Mouse (Mus musculus): ENCODE measurements around the gene Gga1.

The Gga1 gene

DNA sequence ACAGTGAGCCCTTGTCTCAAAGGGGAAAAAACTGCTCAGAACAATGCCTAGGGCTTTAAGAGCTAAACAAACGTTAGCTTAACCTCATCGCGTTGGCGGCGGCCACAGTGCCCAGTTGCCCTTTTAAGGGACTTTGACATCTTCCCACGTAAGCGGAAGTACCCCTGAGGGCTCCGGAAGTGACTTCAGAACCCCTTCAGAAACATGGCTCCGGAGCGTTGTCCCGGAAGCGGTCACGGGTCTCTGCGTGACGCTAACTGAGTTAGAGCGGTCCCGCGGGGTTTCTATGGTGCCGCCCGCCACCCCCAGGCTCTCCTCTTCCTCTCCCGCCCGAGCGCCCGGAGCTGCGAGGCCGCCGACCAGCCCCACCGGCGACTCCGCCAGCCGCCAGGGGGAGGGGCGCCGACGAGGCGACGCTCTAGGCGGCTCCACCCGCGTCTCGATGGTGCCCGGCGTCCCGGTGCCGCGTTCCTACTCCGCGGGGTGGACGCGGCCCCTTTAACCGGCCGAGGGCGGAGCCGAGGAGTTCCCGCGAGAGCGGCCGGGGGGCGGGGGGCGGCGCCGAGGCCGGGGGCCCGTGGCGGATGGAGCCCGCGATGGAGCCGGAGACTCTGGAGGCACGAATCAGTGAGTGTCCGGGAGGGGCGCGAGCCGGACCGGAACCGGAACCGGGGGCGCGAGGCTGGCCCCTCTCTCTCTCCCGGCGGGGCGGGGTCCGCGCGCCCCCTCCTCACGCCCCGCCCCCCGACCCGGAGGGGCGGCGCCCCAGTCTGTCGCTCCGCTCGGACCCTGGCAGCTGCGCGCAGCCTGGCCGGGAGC is at the start of gene Gga1:
Gene Gga1, plus strand, starts transcription at position 200 of the 819 bp plus-strand sequence.
- peak; percentile 97 for DNase-seq

DNA sequence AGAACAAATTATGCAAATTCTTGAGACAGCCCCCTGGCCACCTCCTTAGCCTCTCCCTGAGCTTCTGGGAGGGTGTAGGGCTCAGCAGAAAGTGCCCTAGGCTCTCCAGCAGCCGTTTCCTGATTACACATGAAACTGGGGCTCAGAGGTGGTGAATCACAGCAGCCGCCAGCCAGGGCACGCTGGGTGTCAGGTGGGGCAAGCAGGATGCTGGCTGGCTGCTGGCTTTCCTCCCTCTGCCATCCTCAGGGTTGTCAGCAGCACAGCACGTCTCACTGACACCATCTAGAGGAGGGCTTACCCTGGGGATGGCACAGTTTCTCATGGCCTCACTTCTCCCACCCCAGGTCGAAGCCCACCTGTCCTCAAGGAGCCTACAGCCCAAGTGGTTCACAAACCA is 48.7 kb upstream of the Gga1 start:
- no peak for DNase-seq

DNA sequence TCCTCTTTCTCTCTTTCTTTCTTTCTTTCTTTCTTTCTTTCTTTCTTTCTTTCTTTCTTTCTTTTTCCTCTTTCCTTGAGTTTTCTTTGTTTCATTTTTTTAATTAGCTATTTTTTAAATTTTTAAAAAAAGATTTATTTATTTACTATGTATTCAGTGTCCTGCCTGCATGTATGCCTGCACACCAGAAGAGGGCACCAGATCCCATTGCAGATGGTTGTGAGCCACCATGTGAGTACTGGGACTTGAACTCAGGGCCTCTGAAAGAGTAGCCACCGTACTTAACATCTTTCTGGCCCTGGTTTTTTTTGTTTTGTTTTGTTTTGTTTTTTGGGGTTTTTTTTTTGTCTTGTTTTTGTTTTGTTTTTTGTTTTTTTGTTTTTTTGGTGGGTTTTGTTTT is 47.4 kb upstream of the Gga1 start:
- DNase-seq: no peak

DNA sequence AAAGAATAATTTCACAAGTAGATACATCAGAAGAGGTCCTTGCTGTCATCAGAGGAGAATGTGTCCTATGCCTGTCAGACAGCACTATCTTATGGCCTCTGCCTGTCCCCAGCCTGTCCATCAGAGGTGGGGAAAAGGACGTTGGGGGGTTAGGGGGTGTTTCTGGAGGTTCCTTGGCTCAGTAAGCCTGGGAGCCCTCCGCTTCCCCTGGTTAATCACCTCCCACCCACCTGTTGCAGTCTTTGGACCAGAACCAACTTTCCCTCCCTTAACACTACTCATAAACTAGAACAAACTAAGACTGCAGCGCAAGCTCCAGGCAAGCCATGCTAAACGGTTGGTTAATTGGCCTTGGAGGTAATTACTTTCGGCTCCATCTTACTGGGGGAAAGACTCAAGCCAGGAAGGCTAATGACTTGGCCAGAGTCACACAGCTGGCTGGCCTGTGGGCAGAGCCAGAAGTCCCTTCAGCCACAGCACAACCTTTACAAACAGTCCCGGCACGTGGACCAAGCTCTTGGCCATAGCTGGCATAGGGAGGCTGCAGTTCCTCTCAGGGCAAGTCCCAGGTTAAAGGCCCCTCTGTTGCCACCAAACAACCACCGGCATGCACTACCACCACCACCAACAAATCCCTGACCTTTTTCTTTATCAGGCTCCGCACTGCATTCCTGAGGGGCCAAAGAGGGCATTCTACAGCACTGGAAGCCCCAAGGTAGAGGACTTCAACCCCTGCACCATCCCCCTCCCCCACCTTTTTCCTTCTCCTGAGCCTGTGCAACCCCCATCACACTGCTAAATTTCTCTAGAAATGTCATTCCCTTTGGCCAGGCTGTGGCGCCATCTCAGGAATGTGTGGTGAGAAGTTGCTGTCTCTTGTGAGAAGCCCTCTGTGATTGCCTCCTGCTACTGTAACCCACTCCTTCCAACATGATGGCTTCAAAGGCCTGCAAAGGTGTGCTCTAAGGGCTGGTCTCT is 46.0 kb upstream of the Gga1 start:
- no peak for DNase-seq

DNA sequence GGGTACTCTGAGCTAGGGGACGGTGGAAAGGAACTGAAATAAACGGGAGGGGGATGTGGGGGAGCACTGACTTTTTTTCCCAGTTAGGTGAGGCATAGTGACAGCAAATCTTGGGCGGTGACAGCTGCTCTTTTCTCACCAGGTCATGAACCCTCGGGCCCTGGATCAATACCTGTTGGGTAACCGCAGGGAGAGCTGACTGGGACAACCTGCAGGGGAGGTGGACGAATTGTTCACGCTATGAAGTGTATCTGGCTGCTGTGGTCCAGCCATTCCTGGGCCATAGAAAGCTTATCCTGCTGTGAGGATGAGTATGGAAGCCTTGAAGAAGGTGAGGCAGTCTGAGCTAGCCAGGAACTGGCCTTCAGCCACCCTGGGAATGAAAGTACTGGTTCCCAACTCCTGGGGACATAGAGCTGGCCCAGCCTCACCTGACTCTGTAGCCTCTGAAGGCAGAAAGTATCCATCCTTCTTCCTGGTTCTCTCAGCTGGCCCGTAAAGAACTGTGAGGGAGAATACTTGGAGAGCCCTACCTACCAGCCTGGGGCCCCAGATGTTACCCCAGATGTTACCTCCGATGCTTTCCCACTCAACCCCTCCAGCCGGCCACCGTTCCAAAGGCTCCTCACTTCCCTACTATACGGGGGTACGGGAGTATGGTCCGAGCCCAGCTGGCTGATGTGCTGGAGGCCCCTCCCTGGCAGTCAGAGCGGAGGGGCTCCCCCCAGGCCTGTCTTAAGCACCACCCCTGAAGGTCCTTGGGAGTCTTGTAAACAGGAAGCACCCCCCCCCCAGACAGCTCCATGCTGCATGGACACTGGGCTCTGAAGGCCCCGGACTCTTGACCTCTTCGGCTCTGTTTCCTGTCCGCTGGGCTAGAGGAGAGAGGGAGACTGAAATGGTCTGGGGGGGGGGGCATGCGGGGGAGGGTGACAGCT is 45.0 kb upstream of the Gga1 start:
- DNase-seq: no peak

DNA sequence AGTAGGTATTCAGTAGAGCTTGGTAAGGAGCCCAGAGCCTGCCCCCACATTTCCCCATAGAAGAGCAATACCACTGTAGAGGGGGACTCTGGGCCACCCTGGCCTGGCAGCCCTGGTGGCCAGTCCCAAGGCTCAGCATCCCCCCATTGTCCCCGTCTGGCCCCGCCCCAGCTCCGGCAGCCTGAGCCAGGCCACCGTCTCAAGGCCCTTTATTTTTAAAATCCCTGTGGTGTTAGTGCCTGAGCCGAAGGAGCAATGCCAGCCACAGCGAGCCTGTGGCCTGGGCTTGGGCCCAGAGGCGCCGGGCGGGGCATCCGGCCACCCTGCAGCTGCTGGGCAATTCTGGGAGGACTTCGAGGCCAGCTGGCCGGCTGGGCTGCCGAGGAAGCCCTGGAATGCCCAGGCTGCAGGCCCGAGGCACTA is 44.3 kb upstream of the Gga1 start:
- peak; percentile 87 for DNase-seq

DNA sequence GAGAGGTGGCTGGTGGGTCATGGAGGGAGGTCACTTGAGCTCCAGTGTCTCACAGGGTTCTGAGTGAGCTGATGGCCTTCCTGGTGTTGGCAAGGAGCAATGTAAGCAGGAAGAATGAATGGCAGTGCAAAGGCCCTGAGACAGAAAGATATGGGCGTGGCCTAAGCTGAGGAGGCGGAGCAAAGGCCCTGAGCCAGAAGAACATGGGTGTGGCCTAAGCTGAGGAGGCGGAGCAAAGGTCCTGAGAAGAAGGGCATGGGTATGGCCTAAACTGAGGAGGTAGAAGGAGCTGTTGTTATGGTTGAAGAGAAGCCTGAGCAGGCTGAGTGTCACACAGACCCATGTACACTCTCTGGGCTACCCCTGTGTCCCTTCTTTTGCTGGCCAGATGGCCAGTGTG is 43.4 kb upstream of the Gga1 start:
- no peak for DNase-seq

DNA sequence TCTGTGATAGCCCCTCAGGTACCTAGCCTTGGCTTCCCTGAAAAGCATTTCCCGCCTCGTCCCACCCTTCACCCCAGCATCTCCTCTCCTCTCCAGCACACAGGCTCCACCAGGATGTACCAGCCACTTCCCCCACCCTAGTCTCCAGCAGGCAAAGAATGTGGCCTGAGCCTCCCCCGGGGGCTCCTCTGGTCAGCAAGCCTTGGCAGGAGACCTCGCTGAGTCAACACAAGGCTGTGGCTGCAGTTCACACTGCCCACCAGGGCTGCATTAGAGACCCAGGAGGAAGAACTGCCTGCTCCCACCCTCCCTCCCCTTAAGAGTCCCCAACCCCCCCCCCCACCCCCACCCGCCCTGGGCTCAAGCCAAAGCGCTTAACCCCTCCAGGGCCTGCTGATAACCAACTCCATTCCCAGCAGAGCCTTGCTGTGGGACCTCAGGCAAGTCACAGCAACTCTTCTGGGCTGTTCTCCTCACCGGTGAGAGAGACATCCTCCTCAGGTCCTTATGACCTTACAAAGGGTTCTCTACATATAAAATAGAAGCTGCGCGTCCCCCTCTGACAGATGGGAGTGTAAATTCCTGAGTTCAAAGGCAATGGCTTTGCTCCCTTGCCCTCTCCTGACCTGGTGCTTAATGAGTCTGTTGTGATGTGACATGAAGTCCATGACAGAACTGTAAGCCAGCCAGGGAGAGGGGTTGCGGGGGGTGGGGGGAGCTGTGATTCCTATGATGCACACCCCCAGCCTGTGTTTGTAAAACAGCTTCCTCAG is 42.6 kb upstream of the Gga1 start:
- no peak for DNase-seq

DNA sequence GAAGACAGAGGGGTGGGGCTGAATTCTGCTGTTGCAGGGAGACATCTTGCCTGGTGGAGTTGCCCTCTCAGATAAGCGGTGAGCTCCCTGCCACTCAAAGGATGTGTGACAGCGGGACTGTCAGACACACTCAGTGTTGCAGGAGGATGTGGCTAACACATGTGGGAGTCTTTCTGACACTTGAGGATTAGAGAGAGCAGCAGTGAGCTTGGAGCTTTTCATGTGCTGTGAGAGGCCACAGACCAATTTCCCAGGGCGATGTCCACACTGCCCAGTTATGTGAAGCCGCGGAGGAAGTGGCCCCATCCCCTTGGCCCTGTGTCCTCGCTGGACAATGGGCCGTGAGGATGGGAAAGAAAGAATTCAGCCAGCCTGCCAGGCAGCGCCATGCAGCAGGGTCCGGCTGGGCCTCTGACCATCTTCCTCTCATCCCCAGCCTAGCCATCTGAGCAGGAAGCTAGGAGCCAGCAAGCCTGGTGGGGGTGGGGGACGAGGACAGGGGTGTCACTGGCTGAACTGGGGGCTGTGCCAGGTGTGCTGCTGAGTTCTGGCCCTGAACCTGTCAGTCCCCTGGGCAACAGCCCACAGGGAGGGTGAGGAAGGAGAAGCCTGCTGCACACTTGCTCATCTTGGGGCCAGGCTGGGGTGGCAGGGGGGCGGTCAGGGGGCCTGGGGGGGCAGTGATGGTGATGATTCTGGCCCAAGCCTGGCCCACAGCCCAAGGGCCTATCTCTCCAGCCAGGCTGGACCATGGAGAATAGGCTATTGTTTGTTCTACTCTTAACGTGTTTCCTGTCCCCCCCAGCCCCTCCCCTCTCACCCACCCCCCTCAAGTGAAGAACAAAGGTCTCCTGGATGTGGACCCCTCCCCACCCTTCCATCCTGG is 41.5 kb upstream of the Gga1 start:
- no peak for DNase-seq

DNA sequence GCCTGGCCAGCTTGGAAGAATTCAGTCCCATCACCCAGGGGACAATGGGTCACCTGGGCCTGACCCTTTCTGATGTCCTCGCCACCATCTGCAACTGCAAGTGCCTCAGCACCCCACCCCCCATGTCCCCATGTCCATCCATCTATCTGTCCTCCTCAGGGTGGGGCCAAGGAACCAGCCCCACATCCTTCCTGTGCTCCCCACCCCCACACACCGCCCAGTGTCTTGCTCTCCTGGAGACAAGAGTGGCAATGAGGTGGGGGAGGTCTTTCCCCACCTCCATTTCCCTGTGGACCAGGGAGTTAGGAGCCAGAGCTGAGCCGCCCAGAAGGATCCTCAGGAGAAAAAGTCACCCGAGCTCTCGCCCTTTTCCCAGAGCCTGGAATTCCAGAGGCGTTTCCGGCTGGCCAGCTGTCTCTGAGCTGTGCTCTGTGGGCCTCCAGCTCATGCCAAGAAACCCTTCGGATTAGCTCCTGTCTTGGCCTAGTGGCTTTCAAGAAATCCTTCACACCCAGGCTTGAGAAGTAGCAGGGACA is 40.8 kb upstream of the Gga1 start:
- DNase-seq: no peak

DNA sequence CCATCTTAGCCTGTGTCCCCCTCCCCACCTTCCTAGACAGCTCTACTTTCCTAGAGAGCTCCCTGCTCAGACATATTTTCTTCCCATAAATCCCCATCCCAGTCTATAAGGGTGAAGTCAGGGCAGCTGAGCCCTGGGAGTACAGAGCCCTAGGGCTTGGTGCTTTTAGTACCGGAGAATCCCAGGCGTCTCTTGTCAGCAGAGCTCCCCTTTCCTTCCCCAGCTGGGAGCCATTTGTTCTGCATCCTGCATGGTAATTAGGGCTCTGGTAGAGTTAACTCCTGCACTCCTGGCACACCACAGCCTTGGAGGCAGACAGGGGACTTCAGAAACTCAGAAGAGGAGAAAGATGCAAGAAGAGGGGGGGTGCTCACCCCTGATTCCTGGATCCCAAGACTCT is 37.2 kb upstream of the Gga1 start:
- no peak for DNase-seq

DNA sequence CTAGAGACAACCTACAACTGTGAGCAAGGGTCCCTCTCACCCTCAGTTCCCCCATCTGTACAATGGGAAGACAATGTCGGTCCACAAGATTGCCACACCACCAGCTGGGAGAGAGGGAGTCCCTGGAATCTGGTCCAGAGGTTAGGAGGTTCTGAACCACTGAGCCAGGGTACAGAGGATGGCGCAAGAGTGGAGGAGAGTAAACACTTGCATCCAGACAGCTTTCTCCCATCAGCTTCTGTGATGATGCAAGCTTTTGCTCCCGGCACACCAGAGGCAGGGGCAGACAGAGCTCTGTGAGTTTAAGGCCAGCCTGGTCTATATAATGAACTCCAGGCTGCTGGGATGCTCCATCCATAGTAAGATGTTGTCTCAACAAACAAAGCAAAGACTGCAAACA is 36.7 kb upstream of the Gga1 start:
- no peak for DNase-seq

DNA sequence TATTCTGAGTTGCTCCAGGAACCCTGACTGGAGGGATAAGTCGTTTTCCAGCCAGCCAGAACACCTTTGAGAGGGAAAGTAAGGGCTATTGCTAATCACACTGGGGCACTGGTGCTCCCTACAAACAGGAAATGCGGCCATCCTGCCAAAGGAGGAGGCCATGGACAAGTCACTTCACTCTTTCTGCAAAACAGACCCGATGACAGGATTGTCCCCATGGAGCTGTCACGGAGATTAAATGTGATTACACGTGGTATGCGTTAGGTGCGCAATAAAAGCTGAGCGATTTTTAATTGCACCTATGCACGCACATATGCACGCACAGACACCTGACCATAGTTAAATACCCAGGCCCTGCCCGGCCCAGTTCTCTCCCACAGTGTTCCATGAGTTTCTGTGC is 36.2 kb upstream of the Gga1 start:
- DNase-seq: no peak

DNA sequence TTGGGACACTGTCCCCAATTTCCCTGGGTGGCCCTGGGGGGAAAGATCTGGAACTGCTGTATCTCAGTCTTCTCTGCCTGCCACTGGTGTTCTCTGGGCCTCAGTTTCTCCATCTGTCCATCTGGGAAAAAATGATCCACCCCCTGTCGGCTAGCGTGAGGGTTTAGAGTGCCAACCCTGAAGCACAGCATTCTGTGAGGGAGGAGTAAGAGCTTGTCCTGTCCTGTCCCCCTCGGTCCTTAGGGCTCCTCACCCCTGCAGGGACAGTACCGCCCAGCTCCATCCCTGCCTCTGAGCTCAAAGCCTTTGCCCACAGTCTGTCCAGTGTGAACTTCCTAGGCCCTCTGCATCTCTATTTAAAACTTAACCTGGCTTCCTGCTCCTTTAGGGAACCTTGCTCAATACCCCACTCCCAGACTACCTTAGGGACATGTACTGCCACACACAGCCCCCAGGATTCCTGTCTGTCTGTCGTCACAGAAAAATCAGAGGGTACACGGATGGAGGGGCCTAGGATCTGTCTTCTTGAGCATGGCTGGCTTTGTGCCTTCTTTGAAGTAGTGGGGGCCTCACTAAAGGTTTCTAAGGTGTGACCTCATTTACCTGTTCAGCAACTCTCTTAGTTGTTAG is 35.7 kb upstream of the Gga1 start:
- DNase-seq: no peak

DNA sequence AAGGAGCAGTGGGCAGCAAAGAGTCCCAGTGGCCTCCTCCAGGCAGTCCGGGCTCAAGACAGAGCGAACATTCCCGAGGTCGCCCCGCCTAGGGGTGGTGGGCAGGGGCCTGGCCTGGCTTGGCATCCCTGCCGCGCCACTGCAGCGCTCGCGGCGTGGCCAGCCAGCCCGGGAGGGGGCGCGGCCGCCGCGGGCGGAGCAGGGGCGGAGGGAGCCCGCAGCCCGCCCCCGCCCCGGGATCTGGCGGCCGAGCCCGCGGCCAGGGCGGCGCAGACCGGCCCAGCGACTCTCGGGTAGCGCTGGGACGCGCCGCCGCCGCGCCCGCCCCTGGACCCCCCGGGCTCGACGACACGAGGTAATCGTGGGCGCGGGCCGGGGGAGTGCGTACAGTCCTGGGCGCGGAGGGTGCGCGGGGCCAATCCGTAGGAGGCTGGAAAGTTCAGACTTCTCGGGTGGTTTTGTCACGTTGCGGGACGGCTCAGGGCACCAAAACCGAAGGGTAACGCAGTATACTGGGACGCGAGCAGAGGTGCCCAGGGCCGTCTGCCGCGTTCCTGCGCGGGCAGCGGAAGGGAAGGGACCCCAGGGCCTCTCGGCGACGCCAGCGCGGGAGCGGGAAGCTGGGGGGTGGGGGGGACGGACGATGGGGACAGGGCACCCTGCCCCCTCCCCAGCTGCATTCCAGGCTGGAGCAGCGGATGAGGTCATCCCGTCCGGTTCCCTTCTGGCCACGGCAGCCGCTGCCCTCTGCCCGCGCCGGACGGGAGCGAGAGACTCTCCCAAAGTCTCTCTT is 34.4 kb upstream of the Gga1 start, which contains the start of gene Cdc42ep1:
Gene Cdc42ep1, plus strand, starts transcription at position 254 of the 793 bp plus-strand sequence.
- DNase-seq: peak; percentile 42

DNA sequence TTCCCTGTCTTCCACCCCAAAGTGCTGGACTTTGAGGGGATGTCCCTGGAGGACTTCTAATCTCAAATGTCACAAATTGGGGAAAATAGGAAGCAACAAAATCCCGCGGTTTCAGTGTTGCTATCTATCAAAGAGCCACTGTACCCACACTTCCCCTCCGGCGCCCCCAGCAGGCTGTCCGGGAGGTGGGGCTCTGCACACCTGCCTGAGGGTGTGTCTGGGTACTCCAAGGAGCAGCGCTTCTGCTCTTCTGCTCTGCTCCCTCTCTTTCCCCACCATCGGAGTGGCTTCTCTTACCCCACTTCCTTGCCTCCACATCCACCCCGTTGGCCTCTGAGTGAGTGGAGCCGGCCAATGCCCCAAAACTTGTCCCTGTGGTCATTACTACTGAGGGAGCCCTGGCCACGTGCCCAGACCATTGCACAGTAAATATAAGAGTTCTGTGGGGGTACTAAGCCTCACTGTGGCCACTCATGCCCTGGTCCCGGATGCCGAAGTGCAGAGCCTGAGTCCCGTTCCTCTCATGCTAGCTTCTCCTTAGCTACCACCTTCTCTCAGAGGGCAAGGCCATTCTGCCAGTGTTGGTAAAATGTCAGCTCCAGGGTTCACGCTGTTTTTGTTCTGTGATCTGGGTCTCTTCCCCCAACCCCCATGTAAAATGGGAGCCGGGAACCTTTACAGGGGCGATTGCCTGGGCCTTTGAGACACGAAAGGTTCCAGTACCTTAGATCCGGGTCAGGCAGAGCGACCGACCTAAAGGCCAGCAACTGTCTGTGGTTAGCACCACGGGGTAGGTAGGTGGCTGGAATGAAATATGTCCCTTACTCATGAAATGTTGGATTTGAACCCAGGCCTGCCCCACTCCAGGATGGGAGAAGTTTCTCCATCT is 33.2 kb upstream of the Gga1 start:
- no peak for DNase-seq

DNA sequence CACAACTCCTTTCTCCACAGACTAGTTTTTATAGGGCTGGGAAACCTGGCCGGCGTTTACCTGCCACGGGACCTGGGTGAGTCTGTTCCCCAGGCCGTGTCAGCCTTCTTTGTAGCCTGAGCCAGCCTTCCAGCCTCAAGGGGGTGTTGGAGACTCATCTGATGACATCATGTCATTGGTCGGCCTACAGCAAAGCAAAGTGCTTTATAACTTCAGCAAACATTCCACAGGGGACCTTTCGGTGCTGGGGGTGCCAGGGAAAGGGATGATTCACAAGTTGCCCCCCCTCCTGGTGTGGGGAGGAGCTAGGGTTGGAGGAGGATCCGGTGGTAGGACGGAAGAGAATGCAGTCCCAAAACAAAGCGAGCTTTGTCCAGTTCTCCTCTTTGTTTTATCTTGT is 32.2 kb upstream of the Gga1 start:
- peak; percentile 63 for DNase-seq

DNA sequence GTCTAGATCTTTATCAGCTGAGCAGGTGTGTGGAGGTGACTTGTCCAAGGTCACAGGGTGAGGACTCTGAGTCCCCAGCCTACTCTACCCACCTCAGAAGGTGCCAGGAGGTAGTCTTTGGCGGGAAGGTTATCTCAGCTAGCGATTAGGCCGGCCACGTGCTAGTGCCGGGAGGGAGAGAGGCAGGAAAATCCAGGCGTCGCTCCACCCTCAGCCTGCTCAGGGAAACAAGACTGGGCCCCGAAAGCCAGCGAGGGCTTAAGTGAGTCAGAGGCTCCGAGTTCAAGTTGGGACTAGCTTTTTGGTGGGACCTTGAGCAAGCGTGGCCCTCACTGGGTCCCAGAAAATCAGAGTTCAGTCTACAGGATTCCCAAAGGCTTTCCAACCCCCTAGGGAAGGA is 31.7 kb upstream of the Gga1 start:
- DNase-seq: no peak

Data from layer of hippocampus, adult 9-11 months (tissue).